ENCODE assay signal across 18 mouse cellular contexts in genomic region chr9:32925036-32925435, GRCm38 (mm10).
"Had no signal": no experiment of that assay in that cellular context is flagged by ENCODE, and none has a peak within 500 bp of the region (broad histone marks: within the 10 kb centered on the region; RNA-seq: fewer than 3 reads in every experiment).

No protein-coding gene starts in this region.

- H3K27me3 ChIP-seq: limb, embryonic 12.5 days; liver, embryonic 13.5 days; lung, embryonic 15.5 days; midbrain, embryonic 12.5 days; neural tube, embryonic 13.5 days had no signal

- H3K4me3 ChIP-seq: limb, embryonic 12.5 days; liver, embryonic 13.5 days; lung, embryonic 15.5 days; megakaryocyte, embryonic 14.5 days; midbrain, embryonic 12.5 days; neural tube, embryonic 13.5 days had no signal

- H3K4me1 ChIP-seq: limb, embryonic 12.5 days; liver, embryonic 13.5 days; lung, embryonic 15.5 days; megakaryocyte, embryonic 14.5 days; midbrain, embryonic 12.5 days; neural tube, embryonic 13.5 days had no signal

- H3K9me3 ChIP-seq: limb, embryonic 12.5 days; liver, embryonic 13.5 days; lung, embryonic 15.5 days; megakaryocyte, embryonic 14.5 days; midbrain, embryonic 12.5 days; neural tube, embryonic 13.5 days had no signal

- ATAC-seq: liver, postnatal 0 days; midbrain, embryonic 16.5 days had no signal

- H3K27ac ChIP-seq: limb, embryonic 12.5 days; liver, embryonic 13.5 days; lung, embryonic 15.5 days; macrophage; midbrain, embryonic 12.5 days; neural tube, embryonic 13.5 days; stomach, postnatal 0 days had no signal

- H3K4me2 ChIP-seq: limb, embryonic 12.5 days; liver, embryonic 13.5 days; lung, embryonic 15.5 days; midbrain, embryonic 12.5 days; neural tube, embryonic 13.5 days had no signal

- DNase-seq: kidney, adult 8-10 months; kidney, postnatal 36 days; layer of hippocampus, adult 9-11 months; layer of hippocampus, postnatal 36 days; liver; liver, embryonic 13.5 days; liver, postnatal 0 days; lung, postnatal 14 days; retina, postnatal 1 day; thymus, postnatal 36 days had no signal

- H3K9ac ChIP-seq: limb, embryonic 12.5 days; liver, embryonic 13.5 days; liver, postnatal 0 days; lung, embryonic 15.5 days; midbrain, embryonic 12.5 days; neural tube, embryonic 13.5 days had no signal

- H3K36me3 ChIP-seq: limb, embryonic 12.5 days; liver, embryonic 13.5 days; lung, embryonic 15.5 days; midbrain, embryonic 12.5 days; neural tube, embryonic 13.5 days had no signal
